Mouse (Mus musculus): ENCODE results near the gene Chsy1. TPM values are rescaled to one million over a fixed set of nuclear protein-coding genes. Genes with fewer than 3 reads are reported as not detected.

Chsy1 gene
- polyA plus RNA-seq, 1 experiment from 2014 or later: 34.4 TPM

GRCm38 (mm10) chr7:66150411-66150810, 41.1 kb downstream of the Chsy1 start:
- 82% methylated on average over 3 of the region's 3 CpGs for whole genome bisulfite sequencing
- Histone ChIP-seq H3K9me3 (ENCODE audit: control insufficient read depth, low read length) (no peaks in the 10 kb centered on the region), H3K27me3 (replicated peaks; ENCODE audit: control insufficient read depth, insufficient read depth, low read length) (no peaks in the 10 kb centered on the region), H3K4me3 (ENCODE audit: low read depth, low read length) (no peak overlapping the region), H3K4me2 (ENCODE audit: low read depth, low read length) (no peak overlapping the region), H3K4me1 (ENCODE audit: control insufficient read depth, insufficient read depth, low read length) (peaks cover 4% of the 10 kb centered on the region; the same call in 1 of the 2 replicates), H3K27ac (replicated peaks; ENCODE audit: low read depth, low read length) (no peak overlapping the region), H3K9ac (ENCODE audit: low read depth, low read length) (no peak overlapping the region), H3K36me3 (ENCODE audit: control insufficient read depth, insufficient read depth, low read length) (peaks cover 8% of the 10 kb centered on the region; the same call in 1 of the 2 replicates)
- ATAC-seq (ENCODE audit: low read depth) (no peak), DNase-seq (ENCODE audit: low spot score) (no peak)

DNA sequence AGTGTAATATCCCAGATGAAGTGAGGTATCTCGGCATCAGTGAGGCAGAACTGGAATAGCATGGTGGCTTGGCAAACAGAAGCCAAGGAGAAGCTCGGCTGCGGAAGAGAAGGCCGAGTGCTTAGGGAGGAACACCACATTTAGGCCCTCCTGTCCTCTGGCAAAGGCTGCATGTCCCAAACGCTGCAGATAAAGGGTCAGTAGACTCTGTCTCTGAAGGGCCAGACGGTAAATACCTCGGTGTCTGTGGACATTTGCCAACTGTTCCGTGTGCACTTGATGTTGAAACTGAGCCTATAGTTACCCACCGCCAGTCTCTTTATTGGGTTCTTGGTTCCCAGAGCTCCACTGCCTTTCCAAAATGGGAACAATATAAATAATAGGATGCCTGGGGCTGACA, 48.1 kb downstream of the Chsy1 start:
- Histone ChIP-seq H3K9me3 (ENCODE audit: control insufficient read depth, low read length) (no peaks in the 10 kb centered on the region), H3K4me1 (ENCODE audit: control insufficient read depth, insufficient read depth, low read length) (peaks cover 7% of the 10 kb centered on the region; the same call in 1 of the 2 replicates), H3K27me3 (replicated peaks; ENCODE audit: control insufficient read depth, insufficient read depth, low read length) (no peaks in the 10 kb centered on the region), H3K27ac (replicated peaks; ENCODE audit: low read depth, low read length) (no peak overlapping the region), H3K9ac (ENCODE audit: low read depth, low read length) (no peak overlapping the region), H3K36me3 (ENCODE audit: control insufficient read depth, insufficient read depth, low read length) (peaks cover 7% of the 10 kb centered on the region; the same call in 1 of the 2 replicates), H3K4me2 (ENCODE audit: low read depth, low read length) (no peak overlapping the region), H3K4me3 (ENCODE audit: low read depth, low read length) (no peak overlapping the region)
- 63% methylated on average over 9 of the region's 9 CpGs for WGBS
- DNase-seq (ENCODE audit: low spot score): no peak
- no peak for ATAC-seq (ENCODE audit: low read depth)

DNA sequence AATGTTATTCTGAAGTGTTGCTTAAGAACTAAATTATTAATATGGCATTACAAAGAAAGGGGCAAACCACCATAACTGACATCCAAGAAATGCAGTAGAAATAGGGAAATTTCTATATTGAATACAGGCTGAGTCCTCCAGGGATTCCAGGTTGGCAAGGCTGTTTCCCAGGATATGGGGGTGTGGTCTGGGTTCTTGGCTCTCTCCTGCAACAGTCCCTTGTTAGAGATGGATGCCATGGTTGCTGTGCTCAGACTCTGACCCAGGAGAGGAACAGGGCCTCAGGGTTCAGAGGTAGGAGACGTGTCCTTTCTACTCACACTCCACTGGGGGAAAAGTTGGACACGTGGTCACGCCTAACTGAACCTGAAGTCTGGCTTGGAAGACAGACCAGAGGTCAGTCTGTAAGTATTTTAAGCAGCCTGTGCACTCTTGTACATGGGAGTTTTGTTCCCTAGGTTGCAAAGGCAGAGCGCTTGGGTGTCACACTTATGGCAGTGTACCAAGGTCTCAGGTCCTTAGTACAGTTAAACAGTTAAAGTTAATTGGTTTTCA, 48.6 kb downstream of the Chsy1 start:
- WGBS: 81% methylated on average over 4 of the region's 4 CpGs
- H3K4me2 ChIP-seq (ENCODE audit: low read depth, low read length): no peak overlapping the region

GRCm38 (mm10) chr7:66158616-66159129, 49.4 kb downstream of the Chsy1 start:
- peaks cover 7% of the 10 kb centered on the region; the same call in 1 of the 2 replicates for H3K4me1 ChIP-seq (ENCODE audit: control insufficient read depth, insufficient read depth, low read length)
- WGBS: 70% methylated on average over 9 of the region's 9 CpGs
- H3K9me3 ChIP-seq (ENCODE audit: control insufficient read depth, low read length): no peaks in the 10 kb centered on the region
- no peak for ATAC-seq (ENCODE audit: low read depth)
- H3K27ac ChIP-seq (replicated peaks; ENCODE audit: low read depth, low read length): no peak overlapping the region
- no peak overlapping the region for H3K4me2 ChIP-seq (ENCODE audit: low read depth, low read length)
- DNase-seq (ENCODE audit: low spot score): no peak
- no peak overlapping the region for H3K9ac ChIP-seq (ENCODE audit: low read depth, low read length)
- H3K27me3 ChIP-seq (replicated peaks; ENCODE audit: control insufficient read depth, insufficient read depth, low read length): no peaks in the 10 kb centered on the region
- no peaks in the 10 kb centered on the region for H3K36me3 ChIP-seq (ENCODE audit: control insufficient read depth, insufficient read depth, low read length)
- H3K4me3 ChIP-seq (ENCODE audit: low read depth, low read length): no peak overlapping the region

More for the DNA sequence above, 48.6 kb downstream of the Chsy1 start:
- Histone ChIP-seq H3K27ac (replicated peaks; ENCODE audit: low read depth, low read length) (no peak overlapping the region), H3K27me3 (replicated peaks; ENCODE audit: control insufficient read depth, insufficient read depth, low read length) (no peaks in the 10 kb centered on the region), H3K9ac (ENCODE audit: low read depth, low read length) (no peak overlapping the region), H3K4me1 (ENCODE audit: control insufficient read depth, insufficient read depth, low read length) (peaks cover 7% of the 10 kb centered on the region; the same call in 1 of the 2 replicates), H3K9me3 (ENCODE audit: control insufficient read depth, low read length) (no peaks in the 10 kb centered on the region), H3K4me3 (ENCODE audit: low read depth, low read length) (no peak overlapping the region), H3K36me3 (ENCODE audit: control insufficient read depth, insufficient read depth, low read length) (peaks cover 1% of the 10 kb centered on the region; the same call in 1 of the 2 replicates)
- no peak for ATAC-seq (ENCODE audit: low read depth)
- DNase-seq (ENCODE audit: low spot score): no peak

- H3K9ac ChIP-seq (ENCODE audit: low read depth, low read length): no peak overlapping the region
Observed at GRCm38 (mm10) chr7:66159961-66160360, 50.6 kb downstream of the Chsy1 start.

DNA sequence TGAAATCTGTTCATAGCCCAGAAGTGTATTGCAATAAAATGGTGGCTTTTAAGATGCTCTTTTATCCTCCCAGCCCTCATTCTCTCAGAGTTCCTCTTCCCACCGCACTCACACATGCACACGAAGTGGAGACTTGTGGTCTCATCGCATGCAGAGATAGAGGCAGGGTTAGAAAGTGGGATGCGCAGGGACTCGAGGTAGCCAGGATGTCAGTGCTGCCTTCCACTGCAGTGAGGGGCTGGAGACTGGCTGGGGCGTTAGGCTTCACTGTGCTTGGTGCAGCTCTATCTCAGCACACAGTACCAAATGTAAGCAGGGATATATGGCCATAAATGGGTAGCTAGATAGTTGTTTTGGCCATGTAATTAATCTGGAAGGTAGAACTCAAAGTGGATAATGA, 52.5 kb downstream of the Chsy1 start:
- H3K4me2 ChIP-seq (ENCODE audit: low read depth, low read length): no peak overlapping the region
- H3K27me3 ChIP-seq (replicated peaks; ENCODE audit: control insufficient read depth, insufficient read depth, low read length): no peaks in the 10 kb centered on the region
- H3K4me3 ChIP-seq (ENCODE audit: low read depth, low read length): no peak overlapping the region
- H3K9me3 ChIP-seq (ENCODE audit: control insufficient read depth, low read length): no peaks in the 10 kb centered on the region
- DNase-seq (ENCODE audit: low spot score): no peak
- H3K9ac ChIP-seq (ENCODE audit: low read depth, low read length): no peak overlapping the region
- peaks cover 15% of the 10 kb centered on the region; the same call in 1 of the 2 replicates for H3K4me1 ChIP-seq (ENCODE audit: control insufficient read depth, insufficient read depth, low read length)
- ATAC-seq (ENCODE audit: low read depth): no peak
- 84% methylated on average over 6 of the region's 6 CpGs for WGBS
- no peaks in the 10 kb centered on the region for H3K36me3 ChIP-seq (ENCODE audit: control insufficient read depth, insufficient read depth, low read length)
- no peak overlapping the region for H3K27ac ChIP-seq (replicated peaks; ENCODE audit: low read depth, low read length)

More at GRCm38 (mm10) chr7:66159961-66160360, 50.6 kb downstream of the Chsy1 start:
- H3K4me2 ChIP-seq (ENCODE audit: low read depth, low read length): no peak overlapping the region
- no peaks in the 10 kb centered on the region for H3K27me3 ChIP-seq (replicated peaks; ENCODE audit: control insufficient read depth, insufficient read depth, low read length)
- peaks cover 15% of the 10 kb centered on the region; the same call in 1 of the 2 replicates for H3K4me1 ChIP-seq (ENCODE audit: control insufficient read depth, insufficient read depth, low read length)
- H3K4me3 ChIP-seq (ENCODE audit: low read depth, low read length): no peak overlapping the region
- no peak overlapping the region for H3K27ac ChIP-seq (replicated peaks; ENCODE audit: low read depth, low read length)
- no peak for ATAC-seq (ENCODE audit: low read depth)
- no peak for DNase-seq (ENCODE audit: low spot score)
- H3K9me3 ChIP-seq (ENCODE audit: control insufficient read depth, low read length): no peaks in the 10 kb centered on the region
- 59% methylated on average over 5 of the region's 5 CpGs for WGBS
- no peaks in the 10 kb centered on the region for H3K36me3 ChIP-seq (ENCODE audit: control insufficient read depth, insufficient read depth, low read length)

DNA sequence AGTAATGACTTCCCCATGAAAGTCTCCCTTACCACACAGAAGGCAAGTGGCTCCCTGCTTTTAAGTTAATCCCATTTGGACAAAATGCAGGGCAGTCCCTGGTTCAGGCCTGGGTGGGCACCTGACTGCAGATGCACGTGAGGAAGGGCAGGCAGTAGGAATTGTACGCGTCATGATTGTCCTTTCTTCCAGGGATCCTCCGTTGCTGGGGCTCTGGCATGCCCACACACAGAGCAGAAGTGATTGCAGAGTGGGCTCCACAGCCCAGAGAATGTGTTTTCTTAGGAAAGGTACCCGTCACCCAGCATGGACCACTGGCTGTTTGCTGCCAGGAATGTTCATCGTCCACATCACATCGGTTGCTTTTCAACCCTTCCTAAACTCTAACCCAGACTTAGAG, 53.2 kb downstream of the Chsy1 start:
- peaks cover 12% of the 10 kb centered on the region; the same call in 1 of the 2 replicates for H3K4me1 ChIP-seq (ENCODE audit: control insufficient read depth, insufficient read depth, low read length)
- H3K27me3 ChIP-seq (replicated peaks; ENCODE audit: control insufficient read depth, insufficient read depth, low read length): no peaks in the 10 kb centered on the region
- H3K9me3 ChIP-seq (ENCODE audit: control insufficient read depth, low read length): no peaks in the 10 kb centered on the region
- no peak overlapping the region for H3K9ac ChIP-seq (ENCODE audit: low read depth, low read length)
- no peak for ATAC-seq (ENCODE audit: low read depth)
- no peak overlapping the region for H3K4me2 ChIP-seq (ENCODE audit: low read depth, low read length)
- 83% methylated on average over 7 of the region's 7 CpGs for WGBS
- no peak for DNase-seq (ENCODE audit: low spot score)
- no peak overlapping the region for H3K27ac ChIP-seq (replicated peaks; ENCODE audit: low read depth, low read length)
- no peaks in the 10 kb centered on the region for H3K36me3 ChIP-seq (ENCODE audit: control insufficient read depth, insufficient read depth, low read length)
- no peak overlapping the region for H3K4me3 ChIP-seq (ENCODE audit: low read depth, low read length)

DNA sequence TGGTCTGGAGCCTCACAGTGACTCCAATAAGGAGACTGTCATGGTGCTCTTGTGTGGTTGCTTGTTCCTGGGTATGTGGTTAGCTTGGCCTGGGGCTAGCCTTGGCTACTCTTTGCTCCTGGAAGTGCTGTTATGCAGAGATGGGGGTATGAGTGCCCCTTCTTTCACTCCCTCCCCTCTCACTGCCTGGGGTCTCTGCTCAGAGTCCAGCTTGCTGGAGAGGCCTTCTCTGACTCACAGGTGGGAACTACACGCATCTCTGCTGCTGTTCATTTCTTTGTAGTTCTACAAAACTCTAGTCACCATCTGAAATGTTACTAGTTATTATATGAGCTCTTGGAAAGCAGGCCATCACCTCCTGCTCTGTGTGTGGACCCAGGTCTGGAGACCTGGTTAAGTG, 53.7 kb downstream of the Chsy1 start:
- 94% methylated on average over 1 of the region's 1 CpGs for WGBS
- no peaks in the 10 kb centered on the region for H3K9me3 ChIP-seq (ENCODE audit: control insufficient read depth, low read length)

More for the DNA sequence above, 53.7 kb downstream of the Chsy1 start:
- peaks cover 8% of the 10 kb centered on the region; the same call in 1 of the 2 replicates for H3K4me1 ChIP-seq (ENCODE audit: control insufficient read depth, insufficient read depth, low read length)
- ATAC-seq (ENCODE audit: low read depth): no peak
- no peak overlapping the region for H3K9ac ChIP-seq (ENCODE audit: low read depth, low read length)
- no peak overlapping the region for H3K4me3 ChIP-seq (ENCODE audit: low read depth, low read length)
- H3K27ac ChIP-seq (replicated peaks; ENCODE audit: low read depth, low read length): no peak overlapping the region
- H3K4me2 ChIP-seq (ENCODE audit: low read depth, low read length): no peak overlapping the region
- no peak for DNase-seq (ENCODE audit: low spot score)
- no peaks in the 10 kb centered on the region for H3K27me3 ChIP-seq (replicated peaks; ENCODE audit: control insufficient read depth, insufficient read depth, low read length)
- H3K36me3 ChIP-seq (ENCODE audit: control insufficient read depth, insufficient read depth, low read length): no peaks in the 10 kb centered on the region
